In genomic region chr7:54861230-54861856, GRCm38 (mm10) we compare ENCODE assay signal across 25 mouse cellular contexts. TPM values are rescaled to one million over a fixed set of nuclear protein-coding genes. Genes with fewer than 3 reads are reported as not detected.
DNase-seq lines count a peak whose midpoint lies in the region; ATAC-seq lines count a peak whose summit lies in the region.
"Had no signal": no experiment of that assay in that cellular context is flagged by ENCODE, and none has a peak within 500 bp of the region (broad histone marks: within the 10 kb centered on the region; RNA-seq: fewer than 3 reads in every experiment).

No protein-coding gene starts in this region.

- H3K9me3 ChIP-seq in midbrain, embryonic 11.5 days (ENCODE audit: control insufficient read depth, low read length) = no peaks in the 10 kb centered on the region
- H3K9me3 ChIP-seq in midbrain, embryonic 13.5 days = no peaks in the 10 kb centered on the region
- no peaks in the 10 kb centered on the region for H3K9me3 ChIP-seq in heart, embryonic 10.5 days
- H3K9me3 ChIP-seq: G1E; heart, embryonic 15.5 days; hindbrain, embryonic 10.5 days; limb, embryonic 10.5 days; megakaryocyte, embryonic 14.5 days; neural tube, embryonic 13.5 days had no signal

- WGBS in midbrain, embryonic 11.5 days = 36% methylated on average over 11 of the region's 11 CpGs
- WGBS in midbrain, embryonic 13.5 days = 23% methylated on average over 11 of the region's 11 CpGs
- 79% methylated on average over 11 of the region's 11 CpGs for WGBS in heart, embryonic 10.5 days

- H3K9ac ChIP-seq in midbrain, embryonic 11.5 days (ENCODE audit: low read length) = no peak overlapping the region
- no peak overlapping the region for H3K9ac ChIP-seq in midbrain, embryonic 13.5 days (replicated peaks)
- H3K9ac ChIP-seq: heart, embryonic 15.5 days; liver, postnatal 0 days; neural tube, embryonic 13.5 days had no signal

- H3K4me3 ChIP-seq in midbrain, embryonic 11.5 days (ENCODE audit: low read depth, low read length) = no peak overlapping the region
- no peak overlapping the region for H3K4me3 ChIP-seq in midbrain, embryonic 13.5 days (replicated peaks)
- no peak overlapping the region for H3K4me3 ChIP-seq in heart, embryonic 10.5 days
- H3K4me3 ChIP-seq: gastrocnemius, adult 2 months; heart, adult 2 months; heart, embryonic 15.5 days; hindbrain, embryonic 10.5 days; limb, embryonic 10.5 days; megakaryocyte, embryonic 14.5 days; neural tube, embryonic 13.5 days had no signal

- no peaks in the 10 kb centered on the region for H3K27me3 ChIP-seq in midbrain, embryonic 11.5 days (ENCODE audit: control insufficient read depth, insufficient read depth, low read length)
- H3K27me3 ChIP-seq in midbrain, embryonic 13.5 days = no peaks in the 10 kb centered on the region
- no peaks in the 10 kb centered on the region for H3K27me3 ChIP-seq in heart, embryonic 10.5 days (ENCODE audit: insufficient read depth, poor library complexity, severe bottlenecking)
- H3K27me3 ChIP-seq: heart, embryonic 15.5 days; megakaryocyte, embryonic 14.5 days; neural tube, embryonic 13.5 days had no signal

- H3K27ac ChIP-seq in midbrain, embryonic 11.5 days (ENCODE audit: low read depth, low read length) = no peak overlapping the region
- H3K27ac ChIP-seq in midbrain, embryonic 13.5 days = no peak overlapping the region
- H3K27ac ChIP-seq in heart, embryonic 10.5 days = no peak overlapping the region
- H3K27ac ChIP-seq: gastrocnemius, adult 2 months; heart, adult 2 months; heart, embryonic 15.5 days; hindbrain, embryonic 10.5 days; limb, embryonic 10.5 days; neural tube, embryonic 13.5 days had no signal

- H3K4me2 ChIP-seq in midbrain, embryonic 11.5 days = no peak overlapping the region
- no peak overlapping the region; the same call in 1 of the 2 replicates for H3K4me2 ChIP-seq in midbrain, embryonic 13.5 days (replicated peaks)
- H3K4me2 ChIP-seq: heart, embryonic 15.5 days; neural tube, embryonic 13.5 days had no signal

- ATAC-seq in frontal cortex, adult (ENCODE audit: low TSS enrichment) = peak; percentile 62; the same call in 1 of the 2 replicates
- ATAC-seq in midbrain, embryonic 11.5 days (ENCODE audit: low FRiP score) = peak; percentile 59; the same call in 1 of the 2 replicates
- ATAC-seq in midbrain, embryonic 13.5 days = no peak
- ATAC-seq: liver, postnatal 0 days had no signal

- H3K36me3 ChIP-seq in midbrain, embryonic 11.5 days (ENCODE audit: control insufficient read depth, insufficient read depth, low read length) = no peaks in the 10 kb centered on the region
- H3K36me3 ChIP-seq in midbrain, embryonic 13.5 days = no peaks in the 10 kb centered on the region
- no peaks in the 10 kb centered on the region for H3K36me3 ChIP-seq in heart, embryonic 10.5 days
- H3K36me3 ChIP-seq: G1E; heart, embryonic 15.5 days; hindbrain, embryonic 10.5 days; limb, embryonic 10.5 days; neural tube, embryonic 13.5 days had no signal

- DNase-seq in cerebellum, adult 9-10 months = peak; percentile 10
- no peak for DNase-seq in cerebellum, adult 8-10 months
- no peak for DNase-seq in frontal cortex, postnatal 10 days (ENCODE audit: low spot score in 2 of 2)
- DNase-seq in midbrain, embryonic 11.5 days (ENCODE audit: low spot score, missing footprints) = no peak
- DNase-seq in retina, embryonic 14.5 days (ENCODE audit: low spot score) = peak; percentile 8
- no peak for DNase-seq in heart, embryonic 10.5 days (ENCODE audit: low spot score)
- DNase-seq: adrenal gland, postnatal 25 days; gastrocnemius, adult 2 months; heart, adult 2 months; kidney, adult 8-10 months; kidney, postnatal 14 days; liver, postnatal 0 days; lung, postnatal 10 days; right cerebral cortex, postnatal 14 days; thymus, adult 2 months had no signal

- H3K4me1 ChIP-seq in midbrain, embryonic 11.5 days (ENCODE audit: control insufficient read depth, insufficient read depth, low read length) = no peaks in the 10 kb centered on the region
- H3K4me1 ChIP-seq in midbrain, embryonic 13.5 days (replicated peaks) = peaks cover 5% of the 10 kb centered on the region
- no peaks in the 10 kb centered on the region for H3K4me1 ChIP-seq in heart, embryonic 10.5 days
- H3K4me1 ChIP-seq: heart, embryonic 15.5 days; hindbrain, embryonic 10.5 days; limb, embryonic 10.5 days; megakaryocyte, embryonic 14.5 days; neural tube, embryonic 13.5 days had no signal

RNA-seq across cellular contexts. Expression of gene Luzp2, which starts 26.0 kb away (rescaled TPM):
- 5.0 and 6.5 TPM in 2 replicates for polyA plus RNA-seq in midbrain, embryonic 11.5 days (2014; fragmentation: Nextera tagmentation; extraction: Ambion mirVana)
- 21.3 and 23.1 TPM in 2 replicates for polyA plus RNA-seq in midbrain, embryonic 13.5 days (2015; fragmentation: Nextera tagmentation; extraction: Ambion mirVana)
- polyA plus RNA-seq in heart, embryonic 10.5 days (2016; fragmentation: Nextera tagmentation; extraction: Ambion mirVana) = 0.41 TPM in 2 replicates
- polyA plus RNA-seq: G1E; liver, adult 2 months; liver, postnatal 0 days; spleen, adult 2 months had no signal

Comparison
In these comparisons a context has a peak if more than half of its experiments do, and no peak if none do; other contexts are left out.
1. DNase-seq: peak in cerebellum, adult 9-10 months (single experiment) and retina, embryonic 14.5 days (single experiment); none in cerebellum, adult 8-10 months (single experiment), frontal cortex, postnatal 10 days (0 of 2), midbrain, embryonic 11.5 days (single experiment) and heart, embryonic 10.5 days (single experiment).